Mouse (Mus musculus): ENCODE results near the gene Wnt11. TPM values are rescaled to one million over a fixed set of nuclear protein-coding genes. Genes with fewer than 3 reads are reported as not detected.

The Wnt11 gene
- total and polyA plus RNA-seq, 3 experiments = not detected

GRCm38 (mm10) chr7:98901120-98901519 is 66.2 kb downstream of the Wnt11 start:
- H3K79me2 ChIP-seq (ENCODE audit: control insufficient read depth, insufficient read depth, low read length, poor library complexity) = no peaks in the 10 kb centered on the region
- H3K4me1 ChIP-seq (ENCODE audit: control insufficient read depth in 1 of 2, insufficient read depth in 2 of 2, low read length in 2 of 2) = no peaks in the 10 kb centered on the region
- H3K36me3 ChIP-seq (ENCODE audit: control insufficient read depth in 1 of 2, insufficient read depth in 2 of 2, low read length in 2 of 2) = no peaks in the 10 kb centered on the region
- H3K27me3 ChIP-seq (ENCODE audit: control insufficient read depth in 1 of 2, insufficient read depth in 2 of 2, low read length in 2 of 2) = no peaks in the 10 kb centered on the region
- peak; percentile 12 for TF ChIP-seq RAD21 (IDR thresholded peaks at IDR 0.05; ENCODE audit: low read depth, low read length)
- TF ChIP-seq CTCF (IDR thresholded peaks at IDR 0.05 in 2 of 3, conservative IDR thresholded peaks at IDR 0.05 in 1 of 3; ENCODE audit: control insufficient read depth in 1 of 3, insufficient read depth in 1 of 3, low read depth in 2 of 3, low read length in 3 of 3, poor library complexity in 1 of 3, severe bottlenecking in 1 of 3) = peak; percentile 51 to 66 (median 63)
- TF ChIP-seq SMC3 (IDR thresholded peaks at IDR 0.05; ENCODE audit: low read depth, low read length) = peak; percentile 48
- no peak for TF ChIP-seq EP300 (IDR thresholded peaks at IDR 0.05; ENCODE audit: low read depth in 1 of 2, low read length in 2 of 2)
- DNase-seq (ENCODE audit: low read depth, low spot score) = peak; percentile 22
- H3K9ac ChIP-seq (ENCODE audit: control insufficient read depth, low read depth, low read length, poor library complexity, severe bottlenecking) = no peak overlapping the region
- H3K27ac ChIP-seq (ENCODE audit: control insufficient read depth, low read depth, low read length) = no peak overlapping the region
- no peak overlapping the region for H3K4me3 ChIP-seq (ENCODE audit: control insufficient read depth in 1 of 2, insufficient read depth in 1 of 2, low read depth in 2 of 2, low read length in 2 of 2)
- no peaks in the 10 kb centered on the region for H3K9me3 ChIP-seq (replicated peaks; ENCODE audit: insufficient read depth, low read length)

GRCm38 (mm10) chr7:98903884-98904283 is 69.0 kb downstream of the Wnt11 start:
- Histone ChIP-seq H3K4me1 (ENCODE audit: control insufficient read depth in 1 of 2, insufficient read depth in 2 of 2, low read length in 2 of 2) (no peaks in the 10 kb centered on the region), H3K9me3 (replicated peaks; ENCODE audit: insufficient read depth, low read length) (no peaks in the 10 kb centered on the region), H3K4me3 (ENCODE audit: control insufficient read depth in 1 of 2, insufficient read depth in 1 of 2, low read depth in 2 of 2, low read length in 2 of 2) (no peak overlapping the region), H3K27me3 (ENCODE audit: control insufficient read depth in 1 of 2, insufficient read depth in 2 of 2, low read length in 2 of 2) (no peaks in the 10 kb centered on the region), H3K27ac (ENCODE audit: control insufficient read depth, low read depth, low read length) (no peak overlapping the region), H3K9ac (ENCODE audit: control insufficient read depth, low read depth, low read length, poor library complexity, severe bottlenecking) (no peak overlapping the region), H3K79me2 (ENCODE audit: control insufficient read depth, insufficient read depth, low read length, poor library complexity) (no peaks in the 10 kb centered on the region), H3K36me3 (ENCODE audit: control insufficient read depth in 1 of 2, insufficient read depth in 2 of 2, low read length in 2 of 2) (no peaks in the 10 kb centered on the region)
- TF ChIP-seq ETS1 (IDR thresholded peaks at IDR 0.05; ENCODE audit: low read depth, low read length) (no peak), KAT2A (conservative IDR thresholded peaks at IDR 0.05; ENCODE audit: low read depth, low read length) (no peak), EP300 (IDR thresholded peaks at IDR 0.05; ENCODE audit: low read depth in 1 of 2, low read length in 2 of 2) (no peak), GABPA (IDR thresholded peaks at IDR 0.05; ENCODE audit: low read depth, low read length) (no peak)
- no peak for DNase-seq (ENCODE audit: low read depth, low spot score)

Other genes starting within 250 kb of the Wnt11 start
- 10.2 and 10.9 TPM in 2 replicates for gene Emsy, start 178.3 kb upstream of the Wnt11 start, total RNA-seq (2012; rRNA removed)
- 10 to 100 TPM in 1 of 2 experiments, not detected in 1; 24.1 TPM for gene Emsy, start 178.3 kb upstream of the Wnt11 start, polyA plus RNA-seq (2012; ENCODE audit: insufficient read depth in 1 of 2, insufficient read length in 2 of 2, low read depth in 1 of 2, low replicate concordance in 2 of 2, missing spikeins in 1 of 2)
- gene Thap12, start 132.0 kb upstream of the Wnt11 start, total RNA-seq (2012; rRNA removed) = 45.0 and 52.7 TPM in 2 replicates
- gene Thap12, start 132.0 kb upstream of the Wnt11 start, polyA plus RNA-seq (2012; ENCODE audit: insufficient read depth in 1 of 2, insufficient read length in 2 of 2, low read depth in 1 of 2, low replicate concordance in 2 of 2, missing spikeins in 1 of 2) = 100 to 1,000 TPM in 1 of 2 experiments, 10 to 100 TPM in 1; 47.7 to 140 TPM